Mouse (Mus musculus) bone marrow, adult 2 months (tissue): ENCODE data around the gene Vmn1r81. TPM values are rescaled to one million over a fixed set of nuclear protein-coding genes. Genes with fewer than 3 reads are reported as not detected.

Experiments
- H3K27ac ChIP-seq: fragments of 200-500 bp; 2 replicates; pipeline ENCODE4 v1.5.1; 2012; ENCODE audit warnings: low read depth, mild to moderate bottlenecking, control low read depth, inconsistent platforms, low read length; ENCODE audit not compliant: control insufficient read depth, poor library complexity, insufficient read depth
- H3K4me1 ChIP-seq: fragments of 200-500 bp; 2 replicates; pipeline ENCODE4 v1.6.1; 2011; ENCODE audit warnings: low read length; ENCODE audit not compliant: control insufficient read depth, insufficient read depth
- H3K4me3 ChIP-seq: fragments of 200-500 bp; replicated peaks from 2 replicates; pipeline ENCODE3; 2011; ENCODE audit warnings: mild to moderate bottlenecking, low read depth, low read length, control low read depth; ENCODE audit not compliant: control insufficient read depth
- CTCF ChIP-seq: fragments of 200-500 bp; IDR thresholded peaks from 2 replicates; pipeline ENCODE4 v1.5.1; 2011; ENCODE audit warnings: low read length, control low read depth; ENCODE audit not compliant: control insufficient read depth, insufficient read depth
- POLR2A ChIP-seq: fragments of 200-500 bp; IDR thresholded peaks from 2 replicates; pipeline ENCODE4 v1.6.1; 2011; ENCODE audit warnings: low read depth, mild to moderate bottlenecking, control low read depth, low read length, borderline replicate concordance; ENCODE audit not compliant: control insufficient read depth
- WGBS: fragments of 180-500 bp; shearing (Covaris S2); methylation state at CpG from one replicate; pipeline ENCODE4 v1.1.7; 2018; 5-methylcytosine and 5-hydroxymethylcytosine counted together
- polyA plus RNA-seq: library from polyadenylated mRNA; stranded (reverse); fragments of >200 nt; gene quantifications from 2 replicates; pipeline ENCODE4 v1.2.4, GENCODE M21; 2011; ENCODE audit warnings: low replicate concordance; ENCODE audit not compliant: missing spikeins, insufficient read depth, insufficient read length

The Vmn1r81 gene
- polyA plus RNA-seq: not detected in 2 replicates

DNA sequence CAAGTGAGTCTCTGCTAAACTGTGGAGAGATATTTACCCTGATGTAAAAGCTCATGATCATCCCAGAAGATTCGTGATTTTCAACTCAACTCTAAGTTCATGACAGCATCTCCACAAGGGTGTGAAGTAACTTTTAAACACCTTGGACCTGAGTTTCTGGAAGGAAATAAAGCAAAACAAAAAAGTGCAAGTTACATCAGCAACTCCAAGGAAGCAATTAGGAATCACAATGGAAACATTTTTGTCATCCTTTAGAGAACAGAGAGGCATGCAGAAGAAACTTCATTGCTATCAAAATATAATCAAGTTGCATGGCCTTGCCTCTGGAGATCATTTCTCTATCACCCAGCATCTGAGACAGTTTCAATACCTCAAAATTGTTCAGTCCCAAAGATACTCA lies at the start of gene Vmn1r81:
Vmn1r81 (minus strand) TSS at position 101 of the 400 bp plus-strand sequence.
- WGBS: 68% methylated on average over 1 of the region's 1 CpGs
- Histone ChIP-seq H3K4me3 (no peak within 1 kb of the TSS), H3K4me1 (no peaks in the 10 kb centered on the region), H3K27ac (no peak within 1 kb of the TSS)
- TF ChIP-seq POLR2A: no peak
- TF ChIP-seq CTCF: no peak

DNA sequence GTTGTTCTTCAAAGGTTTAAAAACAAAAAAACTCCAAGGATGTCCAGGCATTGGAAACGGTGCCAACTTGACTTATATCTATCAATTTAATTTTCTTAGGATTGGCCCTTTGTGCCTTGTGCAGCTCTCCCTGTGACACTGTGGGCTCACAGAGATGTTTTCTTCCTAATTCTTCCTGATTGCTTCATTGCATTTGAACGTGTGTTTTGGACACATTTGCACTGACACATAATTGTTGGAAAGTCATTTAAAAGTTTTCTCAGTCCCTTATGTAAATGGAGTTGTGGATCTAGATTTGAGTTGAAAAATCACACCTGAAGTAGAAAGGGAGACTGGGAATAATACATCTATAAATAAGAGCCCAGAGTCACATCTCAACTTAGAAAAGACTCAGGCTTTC lies 32.1 kb upstream of the Vmn1r81 start, which contains the start of gene Vmn1r82:
Vmn1r82 (plus strand) TSS at position 301 of the 400 bp plus-strand sequence.
- H3K4me3 ChIP-seq: no peak within 1 kb of the TSS
- H3K27ac ChIP-seq: no peak within 1 kb of the TSS
- 52% methylated on average over 2 of the region's 2 CpGs for WGBS
- no peaks in the 10 kb centered on the region for H3K4me1 ChIP-seq
- no peak for TF ChIP-seq CTCF
- no peak for TF ChIP-seq POLR2A

DNA sequence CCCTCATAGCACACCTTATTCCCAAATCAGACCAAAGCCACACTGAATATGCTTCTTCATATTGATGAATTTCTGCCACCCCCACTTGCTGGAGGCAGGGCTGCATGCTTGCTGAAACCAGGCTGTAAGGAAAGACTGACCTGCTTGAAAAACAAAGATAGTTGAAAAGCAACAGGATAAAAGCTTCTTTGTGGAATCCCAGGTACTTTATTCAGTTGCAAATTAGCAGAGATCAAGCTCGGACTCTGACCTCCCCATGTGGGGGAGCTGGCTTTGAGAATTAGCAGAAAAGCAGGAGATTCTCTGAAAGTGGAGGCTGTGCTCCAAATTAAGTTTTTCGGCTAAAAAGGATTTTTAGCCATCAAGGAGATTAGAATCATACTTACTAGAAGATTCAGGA lies 63.9 kb downstream of the Vmn1r81 start:
- TF ChIP-seq POLR2A: no peak
- TF ChIP-seq CTCF: no peak
- Histone ChIP-seq H3K4me1 (no peaks in the 10 kb centered on the region), H3K4me3 (no peak overlapping the region), H3K27ac (no peak overlapping the region)
- 67% methylated on average over 2 of the region's 2 CpGs for WGBS

Other genes starting within 250 kb of the Vmn1r81 start
- gene Vmn1r77, start 231.5 kb downstream of the Vmn1r81 start, polyA plus RNA-seq: not detected in 2 replicates
- not detected in 2 replicates for gene Vmn1r78, start 118.0 kb downstream of the Vmn1r81 start, polyA plus RNA-seq
- gene Vmn1r79, start 97.0 kb downstream of the Vmn1r81 start, polyA plus RNA-seq: 0.45 TPM in 1 of 2 replicates, not detected in the other
- 0.68 and 1.3 TPM in 2 replicates for gene Vmn1r80, start 79.0 kb downstream of the Vmn1r81 start, polyA plus RNA-seq
- not detected in 2 replicates for gene Vmn1r82, start 32.2 kb upstream of the Vmn1r81 start, polyA plus RNA-seq
- gene Vmn1r83, start 61.2 kb upstream of the Vmn1r81 start, polyA plus RNA-seq: not detected in 2 replicates
- not detected in 2 replicates for gene Vmn1r84, start 101.0 kb upstream of the Vmn1r81 start, polyA plus RNA-seq
- not detected in 2 replicates for gene Zfp551, start 154.5 kb upstream of the Vmn1r81 start, polyA plus RNA-seq
- gene Zfp606, start 210.0 kb upstream of the Vmn1r81 start, polyA plus RNA-seq: 1.6 and 1.8 TPM in 2 replicates
- not detected in 2 replicates for gene 2900092C05Rik, start 244.2 kb upstream of the Vmn1r81 start, polyA plus RNA-seq